Mouse (Mus musculus) small intestine, adult 2 months (tissue): ENCODE data around the gene Rbl2.

ENCODE experiments used
- CTCF ChIP-seq: fragments of 200-500 bp; IDR thresholded peaks from 2 replicates; pipeline ENCODE4 v1.5.1; 2012; ENCODE audit warnings: low read depth, mild to moderate bottlenecking, control low read depth, inconsistent platforms, low read length, moderate library complexity, mixed read lengths; ENCODE audit not compliant: insufficient replicate concordance, insufficient read length; ENCODE audit errors: extremely low read depth
- POLR2A ChIP-seq: fragments of 200-500 bp; IDR thresholded peaks from 2 replicates; pipeline ENCODE4 v1.6.1; 2012; ENCODE audit warnings: low read depth, mild to moderate bottlenecking, control low read depth, inconsistent platforms, low read length, moderate library complexity

DNA sequence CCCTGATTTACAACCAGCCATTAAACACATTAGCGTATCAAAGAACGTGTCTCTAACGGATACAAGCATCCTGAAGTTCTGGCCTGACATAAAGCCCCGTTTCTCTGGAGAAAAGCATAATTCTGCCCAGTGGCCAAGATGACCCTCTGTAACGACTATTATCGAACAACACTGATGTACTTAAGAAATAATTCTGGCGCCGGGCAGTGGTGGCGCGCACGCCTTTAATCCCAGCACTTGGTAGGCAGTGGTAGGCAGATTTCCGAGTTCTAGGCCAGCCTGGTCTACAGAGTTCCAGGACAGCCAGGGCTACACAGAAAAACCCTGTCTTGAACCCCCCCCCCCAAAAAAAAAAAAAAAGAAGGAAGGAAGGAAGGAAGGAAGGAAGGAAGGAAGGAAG, 64.8 kb downstream of the Rbl2 start:
- TF ChIP-seq POLR2A (no peak), CTCF (no peak)
